Mouse (Mus musculus): Measurements from ENCODE around the gene Ubald1.

DNA sequence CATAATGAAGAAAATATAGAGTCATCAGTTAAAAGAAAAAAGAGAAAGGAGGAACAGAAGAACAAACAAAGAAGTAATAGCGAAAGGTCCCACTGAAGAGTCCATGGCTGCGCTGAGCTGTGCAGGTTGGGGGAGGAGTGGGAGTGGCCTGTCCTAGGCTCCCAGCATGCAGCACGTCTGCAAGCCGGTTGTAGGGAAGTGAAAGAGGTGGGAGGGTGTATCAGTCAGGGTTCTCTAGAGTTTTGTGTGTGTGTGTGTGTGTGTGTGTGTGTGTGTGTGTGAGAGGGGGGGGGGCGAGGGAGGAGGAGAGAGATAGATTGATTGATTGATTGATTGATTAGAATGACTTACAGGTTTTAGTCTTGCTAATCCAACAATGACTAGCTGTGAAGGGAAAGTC lies 27.9 kb upstream of the Ubald1 start:
- no peak for TF ChIP-seq POLR2A (IDR thresholded peaks at IDR 0.05; ENCODE audit: borderline replicate concordance, low read depth, low read length)
- no peak for TF ChIP-seq CTCF (IDR thresholded peaks at IDR 0.05; ENCODE audit: low read depth, low read length)

All from bone marrow macrophage, adult 2 months (primary cell).